Mouse (Mus musculus): ENCODE results near the gene Lpcat2. TPM values are rescaled to one million over a fixed set of nuclear protein-coding genes. Genes with fewer than 3 reads are reported as not detected.

Gene Lpcat2
- polyA plus RNA-seq, 1 experiment, result 1.5 TPM

GRCm38 (mm10) chr8:92906553-92906952 is 51.4 kb downstream of the Lpcat2 start:
- Histone ChIP-seq H3K36me3 (ENCODE audit: control insufficient read depth, insufficient read depth, low read length) (no peaks in the 10 kb centered on the region), H3K4me3 (ENCODE audit: insufficient read depth, low read depth, low read length) (no peak overlapping the region), H3K4me1 (ENCODE audit: control insufficient read depth, insufficient read depth, low read length) (no peaks in the 10 kb centered on the region), H3K27ac (ENCODE audit: insufficient read depth, low read depth, low read length) (no peak overlapping the region), H3K27me3 (replicated peaks; ENCODE audit: control insufficient read depth, insufficient read depth, low read length) (no peaks in the 10 kb centered on the region)
- no peak for DNase-seq
- 96% methylated on average over 9 of the region's 9 CpGs for WGBS
- TF ChIP-seq CTCF (conservative IDR thresholded peaks at IDR 0.05; ENCODE audit: insufficient read depth, insufficient read length, low read depth, low read length), result no peak
- TF ChIP-seq POLR2A (IDR thresholded peaks at IDR 0.05; ENCODE audit: low read depth, low read length), result no peak

- Histone ChIP-seq H3K36me3 (ENCODE audit: control insufficient read depth, insufficient read depth, low read length) (no peaks in the 10 kb centered on the region), H3K4me1 (ENCODE audit: control insufficient read depth, insufficient read depth, low read length) (no peaks in the 10 kb centered on the region), H3K27ac (ENCODE audit: insufficient read depth, low read depth, low read length) (no peak overlapping the region), H3K27me3 (replicated peaks; ENCODE audit: control insufficient read depth, insufficient read depth, low read length) (no peaks in the 10 kb centered on the region), H3K4me3 (ENCODE audit: insufficient read depth, low read depth, low read length) (no peak overlapping the region)
- TF ChIP-seq POLR2A (IDR thresholded peaks at IDR 0.05; ENCODE audit: low read depth, low read length) (no peak), CTCF (conservative IDR thresholded peaks at IDR 0.05; ENCODE audit: insufficient read depth, insufficient read length, low read depth, low read length) (no peak)
- whole genome bisulfite sequencing, result 89% methylated on average over 2 of the region's 2 CpGs
- DNase-seq, result no peak
Measured at GRCm38 (mm10) chr8:92908448-92908847, 53.3 kb downstream of the Lpcat2 start.

GRCm38 (mm10) chr8:92911477-92911876 is 56.3 kb downstream of the Lpcat2 start:
- no peak overlapping the region for H3K27ac ChIP-seq (ENCODE audit: insufficient read depth, low read depth, low read length)
- H3K36me3 ChIP-seq (ENCODE audit: control insufficient read depth, insufficient read depth, low read length), result no peaks in the 10 kb centered on the region
- 90% methylated on average over 3 of the region's 3 CpGs for WGBS
- H3K4me1 ChIP-seq (ENCODE audit: control insufficient read depth, insufficient read depth, low read length), result no peaks in the 10 kb centered on the region
- no peaks in the 10 kb centered on the region for H3K27me3 ChIP-seq (replicated peaks; ENCODE audit: control insufficient read depth, insufficient read depth, low read length)
- no peak for DNase-seq
- no peak overlapping the region for H3K4me3 ChIP-seq (ENCODE audit: insufficient read depth, low read depth, low read length)
- TF ChIP-seq CTCF (conservative IDR thresholded peaks at IDR 0.05; ENCODE audit: insufficient read depth, insufficient read length, low read depth, low read length) (no peak), POLR2A (IDR thresholded peaks at IDR 0.05; ENCODE audit: low read depth, low read length) (no peak)

GRCm38 (mm10) chr8:92913396-92913795 is 58.3 kb downstream of the Lpcat2 start:
- WGBS, result 69% methylated on average over 7 of the region's 7 CpGs
- DNase-seq, result no peak
- Histone ChIP-seq H3K36me3 (ENCODE audit: control insufficient read depth, insufficient read depth, low read length) (no peaks in the 10 kb centered on the region), H3K27ac (ENCODE audit: insufficient read depth, low read depth, low read length) (no peak overlapping the region), H3K4me3 (ENCODE audit: insufficient read depth, low read depth, low read length) (no peak overlapping the region), H3K4me1 (ENCODE audit: control insufficient read depth, insufficient read depth, low read length) (no peaks in the 10 kb centered on the region), H3K27me3 (replicated peaks; ENCODE audit: control insufficient read depth, insufficient read depth, low read length) (no peaks in the 10 kb centered on the region)
- TF ChIP-seq CTCF (conservative IDR thresholded peaks at IDR 0.05; ENCODE audit: insufficient read depth, insufficient read length, low read depth, low read length), result no peak
- no peak for TF ChIP-seq POLR2A (IDR thresholded peaks at IDR 0.05; ENCODE audit: low read depth, low read length)

GRCm38 (mm10) chr8:92916082-92916481 is 60.9 kb downstream of the Lpcat2 start:
- Histone ChIP-seq H3K4me3 (ENCODE audit: insufficient read depth, low read depth, low read length) (no peak overlapping the region), H3K27me3 (replicated peaks; ENCODE audit: control insufficient read depth, insufficient read depth, low read length) (no peaks in the 10 kb centered on the region), H3K36me3 (ENCODE audit: control insufficient read depth, insufficient read depth, low read length) (no peaks in the 10 kb centered on the region), H3K4me1 (ENCODE audit: control insufficient read depth, insufficient read depth, low read length) (no peaks in the 10 kb centered on the region), H3K27ac (ENCODE audit: insufficient read depth, low read depth, low read length) (no peak overlapping the region)
- no peak for TF ChIP-seq CTCF (conservative IDR thresholded peaks at IDR 0.05; ENCODE audit: insufficient read depth, insufficient read length, low read depth, low read length)
- TF ChIP-seq POLR2A (IDR thresholded peaks at IDR 0.05; ENCODE audit: low read depth, low read length), result no peak
- DNase-seq, result no peak
- 87% methylated on average over 3 of the region's 3 CpGs for WGBS

GRCm38 (mm10) chr8:92921768-92922167 is 66.6 kb downstream of the Lpcat2 start:
- no peaks in the 10 kb centered on the region for H3K27me3 ChIP-seq (replicated peaks; ENCODE audit: control insufficient read depth, insufficient read depth, low read length)
- 70% methylated on average over 3 of the region's 3 CpGs for WGBS
- H3K4me3 ChIP-seq (ENCODE audit: insufficient read depth, low read depth, low read length), result no peak overlapping the region
- H3K36me3 ChIP-seq (ENCODE audit: control insufficient read depth, insufficient read depth, low read length), result no peaks in the 10 kb centered on the region
- no peak for DNase-seq
- no peak for TF ChIP-seq POLR2A (IDR thresholded peaks at IDR 0.05; ENCODE audit: low read depth, low read length)
- no peak for TF ChIP-seq CTCF (conservative IDR thresholded peaks at IDR 0.05; ENCODE audit: insufficient read depth, insufficient read length, low read depth, low read length)
- no peak overlapping the region for H3K27ac ChIP-seq (ENCODE audit: insufficient read depth, low read depth, low read length)
- H3K4me1 ChIP-seq (ENCODE audit: control insufficient read depth, insufficient read depth, low read length), result no peaks in the 10 kb centered on the region

- H3K27ac ChIP-seq (ENCODE audit: insufficient read depth, low read depth, low read length), result no peak overlapping the region
- H3K36me3 ChIP-seq (ENCODE audit: control insufficient read depth, insufficient read depth, low read length), result no peaks in the 10 kb centered on the region
- no peak for TF ChIP-seq CTCF (conservative IDR thresholded peaks at IDR 0.05; ENCODE audit: insufficient read depth, insufficient read length, low read depth, low read length)
- TF ChIP-seq POLR2A (IDR thresholded peaks at IDR 0.05; ENCODE audit: low read depth, low read length), result no peak
- WGBS, result 75% methylated on average over 4 of the region's 4 CpGs
- H3K4me1 ChIP-seq (ENCODE audit: control insufficient read depth, insufficient read depth, low read length), result no peaks in the 10 kb centered on the region
- no peaks in the 10 kb centered on the region for H3K27me3 ChIP-seq (replicated peaks; ENCODE audit: control insufficient read depth, insufficient read depth, low read length)
- no peak overlapping the region for H3K4me3 ChIP-seq (ENCODE audit: insufficient read depth, low read depth, low read length)
- DNase-seq, result no peak
Measured at GRCm38 (mm10) chr8:92928986-92929385, 73.8 kb downstream of the Lpcat2 start.

- no peak for TF ChIP-seq CTCF (conservative IDR thresholded peaks at IDR 0.05; ENCODE audit: insufficient read depth, insufficient read length, low read depth, low read length)
- TF ChIP-seq POLR2A (IDR thresholded peaks at IDR 0.05; ENCODE audit: low read depth, low read length), result no peak
- H3K27me3 ChIP-seq (replicated peaks; ENCODE audit: control insufficient read depth, insufficient read depth, low read length), result no peaks in the 10 kb centered on the region
- no peak overlapping the region for H3K27ac ChIP-seq (ENCODE audit: insufficient read depth, low read depth, low read length)
- H3K4me3 ChIP-seq (ENCODE audit: insufficient read depth, low read depth, low read length), result no peak overlapping the region
- no peak for DNase-seq
- WGBS, result 80% methylated on average over 4 of the region's 4 CpGs
- no peaks in the 10 kb centered on the region for H3K4me1 ChIP-seq (ENCODE audit: control insufficient read depth, insufficient read depth, low read length)
- H3K36me3 ChIP-seq (ENCODE audit: control insufficient read depth, insufficient read depth, low read length), result no peaks in the 10 kb centered on the region
Measured at GRCm38 (mm10) chr8:92938056-92938455, 82.9 kb downstream of the Lpcat2 start.

Measured in kidney, adult 2 months (tissue).